Mouse (Mus musculus) G1E (cell line): ENCODE data around the gene Zfp612.

Experiments
- CTCF ChIP-seq: IDR thresholded peaks from 2 replicates; pipeline ENCODE4 v1.5.1; 2012; ENCODE audit warnings: low read depth, low read length, inconsistent platforms, mixed read lengths
- TAL1 ChIP-seq: conservative IDR thresholded peaks from 2 replicates; pipeline ENCODE4 v1.6.1; 2012; ENCODE audit warnings: low read depth, low read length, inconsistent platforms, mixed read lengths

GRCm38 (mm10) chr8:110039659-110040058, 39.9 kb upstream of the Zfp612 start, which contains the start of gene Chst4:
- no peak for TF ChIP-seq CTCF
- TF ChIP-seq TAL1: no peak
